Mouse (Mus musculus): ENCODE results near the gene Myo10.
A peak's percentile ranks its signal among the peaks of the same experiment; 100 is the strongest.

Myo10 gene

GRCm38 (mm10) chr15:25754342-25754951 is 132.1 kb downstream of the Myo10 start:
- ATAC-seq (ENCODE audit: insufficient number of reproducible peaks, low FRiP score, low TSS enrichment) = peak; percentile 41; the same call in 1 of the 2 replicates

DNA sequence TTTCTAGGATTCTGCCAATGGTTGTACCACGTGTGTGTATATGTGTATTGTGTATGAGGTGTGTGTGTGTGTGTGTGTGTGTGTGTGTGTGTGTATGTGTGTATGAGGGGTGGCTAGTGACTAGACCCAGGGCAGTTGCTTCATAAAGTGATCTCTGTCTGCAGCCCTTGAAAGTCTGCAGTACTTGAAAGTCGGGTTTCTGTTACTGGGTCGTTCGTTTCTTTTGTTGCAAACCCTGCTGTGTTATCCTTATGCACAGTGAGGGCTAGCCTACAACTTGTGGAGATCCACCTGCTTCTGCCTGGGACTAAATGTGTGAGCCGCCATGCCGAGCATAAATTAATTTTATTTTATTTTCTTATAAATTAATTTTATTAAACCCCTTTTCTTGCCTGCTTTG is 133.2 kb downstream of the Myo10 start:
- no peak for ATAC-seq (ENCODE audit: insufficient number of reproducible peaks, low FRiP score, low TSS enrichment)

DNA sequence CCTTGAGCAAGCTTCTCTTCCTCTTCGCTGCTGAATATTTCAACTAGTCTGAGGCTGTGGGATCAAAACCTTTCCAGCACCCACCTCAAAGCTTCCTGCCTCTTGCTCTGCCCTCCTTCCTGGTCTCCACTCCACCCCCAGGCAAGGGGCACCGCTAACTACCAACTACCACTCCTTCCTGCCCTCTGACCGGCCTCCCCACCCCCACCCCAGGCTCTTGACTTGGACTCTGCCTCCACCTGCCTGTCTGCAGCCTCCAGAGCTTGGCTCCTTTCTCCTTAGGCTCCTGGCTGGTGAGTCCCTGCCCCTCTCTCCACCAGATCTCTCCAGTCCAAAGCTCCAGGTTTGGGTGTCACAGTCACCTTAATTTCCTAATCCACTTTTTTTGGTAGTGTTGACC is 133.7 kb downstream of the Myo10 start:
- ATAC-seq (ENCODE audit: insufficient number of reproducible peaks, low FRiP score, low TSS enrichment) = no peak

DNA sequence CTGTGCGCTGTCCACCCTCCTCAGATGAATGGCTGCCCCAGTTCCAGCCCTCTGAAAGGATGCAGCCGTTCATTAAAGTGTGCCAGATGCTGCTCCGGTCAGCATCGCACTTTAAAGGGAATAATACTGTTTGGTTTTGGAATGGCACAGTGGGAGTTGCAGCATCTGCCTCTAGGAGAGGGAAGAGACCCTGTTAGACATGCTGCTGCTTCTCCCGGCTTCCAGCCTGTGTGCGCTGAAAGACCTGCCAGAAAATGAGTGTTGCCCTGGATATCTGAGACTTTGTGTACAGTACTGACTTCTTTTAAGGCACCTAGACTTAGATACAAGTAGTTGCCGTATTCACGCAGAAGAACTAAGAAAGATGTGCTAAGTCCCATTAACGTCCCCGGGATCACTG is 135.7 kb downstream of the Myo10 start:
- no peak for ATAC-seq (ENCODE audit: insufficient number of reproducible peaks, low FRiP score, low TSS enrichment)

DNA sequence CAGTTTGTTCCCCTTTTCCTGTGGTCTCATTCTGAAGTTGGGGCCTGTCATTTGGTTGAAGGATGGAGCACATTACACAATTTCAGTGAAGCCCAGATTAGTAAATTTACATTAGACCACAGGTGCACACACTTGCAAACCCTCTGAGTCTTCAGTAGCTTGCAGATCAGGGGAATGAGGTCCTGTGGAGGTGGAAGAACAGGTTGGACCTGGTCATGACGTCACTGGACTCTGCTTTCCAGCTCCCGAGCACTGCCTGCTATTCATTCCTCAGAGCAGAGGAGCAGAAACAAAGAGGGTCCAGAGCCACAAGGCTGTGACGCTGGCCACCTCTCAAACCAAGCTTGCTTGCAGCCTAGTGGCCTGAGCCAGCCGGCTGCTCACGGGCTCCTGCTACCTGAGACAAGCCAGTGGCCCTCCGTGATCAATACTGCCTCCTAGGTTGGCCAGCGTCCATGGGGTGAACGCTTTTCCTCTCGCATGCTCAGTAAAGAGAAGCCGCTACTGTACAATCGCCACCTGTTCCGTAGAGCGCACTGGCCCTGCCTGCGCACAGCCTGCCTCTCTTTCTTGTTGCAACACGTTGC is 136.3 kb downstream of the Myo10 start:
- ATAC-seq (ENCODE audit: insufficient number of reproducible peaks, low FRiP score, low TSS enrichment) = no peak

- ATAC-seq (ENCODE audit: insufficient number of reproducible peaks, low FRiP score, low TSS enrichment) = no peak
Observed at GRCm38 (mm10) chr15:25760304-25760703, 138.0 kb downstream of the Myo10 start.

DNA sequence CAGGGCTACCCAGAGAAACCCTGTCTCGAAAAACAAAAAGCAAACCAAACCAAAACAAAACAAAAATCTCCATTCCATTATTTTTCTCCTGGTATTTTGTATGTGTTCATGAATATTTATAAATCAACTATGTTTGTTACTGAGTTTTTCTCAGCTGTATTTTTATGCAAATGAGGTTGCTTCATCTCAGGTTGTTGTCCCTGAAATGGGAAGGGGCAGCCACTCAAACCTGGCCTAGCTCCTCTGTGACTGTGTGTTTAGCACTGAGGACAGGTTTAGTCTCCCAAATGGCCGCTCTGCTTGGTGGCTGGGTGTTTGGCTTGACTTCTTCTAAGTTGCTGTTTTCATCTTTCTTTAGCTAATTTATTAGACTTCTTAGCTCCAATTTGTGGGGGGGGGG is 138.7 kb downstream of the Myo10 start:
- ATAC-seq (ENCODE audit: insufficient number of reproducible peaks, low FRiP score, low TSS enrichment) = no peak

- no peak for ATAC-seq (ENCODE audit: insufficient number of reproducible peaks, low FRiP score, low TSS enrichment)
Observed at GRCm38 (mm10) chr15:25761800-25762211, 139.5 kb downstream of the Myo10 start.

DNA sequence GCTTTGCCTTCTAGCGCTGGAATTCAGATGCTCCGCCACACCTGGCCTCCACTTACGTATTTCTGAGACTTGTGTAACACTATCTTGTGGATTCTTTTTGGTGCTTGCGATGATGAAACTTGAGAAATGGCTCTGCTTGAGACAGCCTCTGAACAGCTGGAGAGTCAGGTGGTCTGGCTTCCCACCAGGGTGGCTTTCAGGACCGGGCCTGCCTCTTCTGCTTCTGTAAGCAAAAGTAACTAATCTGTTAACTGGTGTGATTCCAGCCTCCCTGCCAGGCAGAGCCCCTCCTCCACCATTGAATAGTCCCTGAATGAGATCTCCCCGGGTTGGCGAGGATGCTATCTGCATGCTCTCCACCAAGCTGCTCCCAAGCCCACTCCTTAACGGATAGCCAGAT is 140.0 kb downstream of the Myo10 start:
- ATAC-seq (ENCODE audit: insufficient number of reproducible peaks, low FRiP score, low TSS enrichment) = no peak

GRCm38 (mm10) chr15:25763106-25763505 is 140.8 kb downstream of the Myo10 start:
- no peak for ATAC-seq (ENCODE audit: insufficient number of reproducible peaks, low FRiP score, low TSS enrichment)

DNA sequence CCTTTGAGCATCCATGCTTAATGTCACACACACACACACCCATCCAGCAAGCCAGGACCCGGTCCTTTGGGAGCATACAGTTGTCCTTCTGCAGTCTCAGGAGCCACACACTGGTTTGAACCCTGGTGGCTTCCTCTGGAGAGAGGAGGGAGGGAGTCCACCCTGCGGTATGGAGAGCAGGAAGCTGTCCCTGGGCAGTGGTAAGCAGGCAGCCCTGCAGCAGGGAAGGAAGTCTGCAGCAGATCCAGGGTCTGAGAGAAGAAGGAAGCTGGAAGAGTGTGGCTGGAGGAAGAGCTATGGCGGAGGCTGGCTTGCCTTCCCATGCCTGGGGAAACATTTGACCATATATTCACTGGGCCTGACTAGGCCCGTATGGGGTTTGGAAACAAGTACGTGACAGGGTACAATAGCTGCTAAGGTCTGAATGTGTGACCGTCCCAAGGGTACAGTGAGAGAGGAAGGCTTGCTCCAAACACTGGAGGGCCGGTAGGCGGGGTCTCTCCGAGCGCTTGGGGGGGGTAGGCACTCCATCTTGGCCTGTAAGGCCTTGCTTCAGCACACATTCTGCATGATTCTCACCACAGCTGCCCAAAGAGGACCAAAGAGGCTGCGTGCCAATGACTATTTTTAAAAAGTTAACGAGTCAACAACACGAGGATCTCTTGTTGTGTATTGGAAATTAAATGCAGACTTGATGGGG is 142.5 kb downstream of the Myo10 start:
- no peak for ATAC-seq (ENCODE audit: insufficient number of reproducible peaks, low FRiP score, low TSS enrichment)

DNA sequence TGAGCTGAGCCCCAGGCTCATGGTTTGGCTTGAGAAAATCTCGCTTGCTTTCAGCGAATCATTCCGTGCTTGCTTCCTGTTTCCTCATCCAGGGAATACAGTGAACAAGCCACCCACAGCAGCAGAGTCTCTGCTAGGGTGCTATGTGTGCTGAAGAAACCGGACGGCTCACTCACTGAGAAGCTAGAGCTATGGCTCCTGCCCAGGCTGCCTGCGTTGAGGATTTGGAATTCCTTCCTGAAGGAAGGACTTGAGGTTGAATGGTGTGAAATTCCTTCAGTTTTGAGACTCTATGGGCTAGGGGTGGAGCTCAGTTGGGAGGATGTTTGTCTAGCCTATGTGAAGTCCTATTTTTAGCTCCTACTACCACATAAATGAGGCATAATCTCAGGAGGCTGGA is 145.5 kb downstream of the Myo10 start:
- ATAC-seq (ENCODE audit: insufficient number of reproducible peaks, low FRiP score, low TSS enrichment) = no peak

DNA sequence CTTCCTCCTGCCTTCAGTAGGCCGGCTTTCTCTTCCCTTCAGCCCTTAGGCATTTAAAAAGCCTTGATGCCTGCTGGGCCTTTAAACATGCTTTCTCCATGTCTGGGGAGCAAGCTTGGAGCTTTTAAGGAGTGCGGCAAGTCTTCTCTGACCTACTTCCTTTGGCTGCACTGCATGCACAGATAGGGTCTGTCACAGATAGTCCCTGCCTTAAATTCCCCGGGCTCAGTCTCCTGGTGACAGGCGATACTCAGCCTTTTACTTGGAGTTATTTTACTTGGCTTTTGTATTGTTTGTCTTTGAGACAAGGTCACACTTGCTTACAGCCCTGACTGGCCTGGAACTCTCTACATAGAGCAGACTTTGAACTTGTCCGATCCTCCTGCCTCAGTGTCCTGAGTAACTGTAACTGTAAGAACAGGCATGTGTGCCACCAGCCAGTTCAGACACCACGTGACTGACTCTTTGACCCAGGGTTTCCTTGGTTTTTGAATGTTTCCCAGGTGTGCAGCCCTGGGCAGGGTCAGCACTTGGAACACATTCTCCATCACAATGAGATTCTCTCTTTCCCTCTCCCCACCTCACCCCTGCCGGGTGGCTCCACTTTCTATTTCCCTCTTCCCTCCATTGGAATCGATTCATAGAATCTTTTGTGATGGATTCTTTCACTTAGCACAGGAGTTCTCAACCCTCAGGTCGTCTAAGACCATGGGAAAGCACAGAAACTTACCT is 147.4 kb downstream of the Myo10 start:
- no peak for ATAC-seq (ENCODE audit: insufficient number of reproducible peaks, low FRiP score, low TSS enrichment)

- ATAC-seq (ENCODE audit: insufficient number of reproducible peaks, low FRiP score, low TSS enrichment) = no peak
Observed at GRCm38 (mm10) chr15:25771782-25772181, 149.5 kb downstream of the Myo10 start.

GRCm38 (mm10) chr15:25773711-25774513 is 151.6 kb downstream of the Myo10 start:
- ATAC-seq (ENCODE audit: insufficient number of reproducible peaks, low FRiP score, low TSS enrichment) = no peak

DNA sequence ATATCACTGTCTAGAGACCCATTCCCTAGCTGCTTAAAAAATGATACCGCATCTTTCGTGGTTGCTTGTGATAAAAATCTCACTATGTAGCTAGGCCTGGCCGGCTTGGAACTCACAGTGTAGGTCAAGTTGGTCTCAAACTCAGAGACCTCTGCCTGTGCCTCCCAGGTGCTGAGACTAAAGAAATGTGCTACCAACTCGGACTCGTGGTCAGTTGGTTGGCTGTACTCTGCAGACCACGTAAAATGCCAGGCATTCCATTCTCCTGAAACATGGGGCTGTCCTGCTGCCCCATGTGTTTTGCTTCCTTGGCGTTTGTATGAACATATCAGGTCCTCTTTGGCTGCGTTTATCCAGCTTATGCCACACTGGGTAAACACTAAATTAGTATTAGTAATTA is 156.6 kb downstream of the Myo10 start:
- ATAC-seq (ENCODE audit: insufficient number of reproducible peaks, low FRiP score, low TSS enrichment) = no peak

- ATAC-seq (ENCODE audit: insufficient number of reproducible peaks, low FRiP score, low TSS enrichment) = no peak
Observed at GRCm38 (mm10) chr15:25779522-25780191, 157.3 kb downstream of the Myo10 start.

GRCm38 (mm10) chr15:25781053-25781452 is 158.7 kb downstream of the Myo10 start:
- no peak for ATAC-seq (ENCODE audit: insufficient number of reproducible peaks, low FRiP score, low TSS enrichment)

DNA sequence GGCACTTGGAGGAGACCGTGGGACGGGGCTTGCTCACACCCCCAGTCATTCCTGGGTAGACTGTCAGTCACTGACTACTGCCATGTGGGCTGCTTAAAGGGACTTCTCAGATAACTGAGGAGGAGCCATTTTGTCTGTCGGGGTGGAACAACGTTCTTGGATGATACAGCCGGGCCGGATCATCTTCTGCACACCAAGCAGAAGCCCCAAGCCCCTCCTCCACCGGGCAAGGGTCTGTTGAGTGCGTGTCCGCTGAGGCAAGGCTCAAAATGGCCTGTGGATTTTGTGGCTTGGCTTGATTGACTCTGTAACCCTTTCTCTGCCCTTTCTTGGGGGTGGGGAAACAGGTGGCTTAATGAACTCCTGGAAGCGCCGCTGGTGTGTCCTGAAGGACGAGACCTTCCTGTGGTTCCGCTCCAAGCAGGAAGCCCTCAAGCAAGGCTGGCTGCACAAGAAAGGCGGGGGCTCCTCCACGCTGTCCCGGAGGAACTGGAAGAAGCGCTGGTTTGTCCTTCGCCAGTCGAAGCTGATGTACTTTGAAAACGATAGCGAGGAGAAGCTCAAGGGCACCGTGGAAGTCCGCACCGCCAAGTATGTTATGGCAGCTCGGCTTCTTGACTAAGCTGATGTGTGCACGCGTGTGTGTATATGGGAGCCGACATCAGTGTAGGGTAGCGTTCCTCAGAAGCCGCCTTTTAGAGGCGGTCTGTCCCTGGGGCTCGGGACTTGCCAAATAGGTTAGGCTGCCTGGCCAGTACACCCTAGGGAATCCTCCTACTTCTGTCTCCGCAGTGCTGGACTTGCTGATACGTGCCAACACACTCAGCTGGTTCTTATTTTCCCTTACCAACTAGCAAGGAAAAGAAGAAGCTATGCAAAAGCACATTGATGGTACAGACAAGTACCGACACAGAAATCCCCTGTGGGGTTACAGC is 163.4 kb downstream of the Myo10 start:
- no peak for ATAC-seq (ENCODE audit: insufficient number of reproducible peaks, low FRiP score, low TSS enrichment)
